Mouse (Mus musculus): ENCODE data around the gene Chrdl2.

DNA sequence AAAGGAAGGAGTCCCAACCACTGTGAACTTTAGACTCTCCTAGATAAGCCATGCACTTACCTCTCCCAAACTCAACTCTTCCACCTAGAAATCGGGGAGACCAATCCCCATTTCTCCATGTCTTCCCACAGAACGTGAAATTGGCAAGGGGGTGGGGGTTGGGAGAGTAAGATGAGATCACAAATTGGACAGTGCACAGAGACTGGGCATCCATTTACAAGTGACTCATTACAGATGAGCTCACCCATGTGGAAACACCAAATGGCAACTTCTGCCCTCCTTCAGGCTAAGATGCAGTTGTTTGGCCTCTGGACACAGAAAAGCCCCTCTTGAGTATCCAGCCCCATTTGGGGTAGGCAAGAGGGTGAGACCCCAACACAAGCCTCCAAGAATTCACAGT lies 40.5 kb downstream of the Chrdl2 start:
- TF ChIP-seq CTCF (IDR thresholded peaks at IDR 0.05): no peak
- TF ChIP-seq POLR2A (IDR thresholded peaks at IDR 0.05; ENCODE audit: insufficient read depth, low read depth, low read length): no peak

Data from heart, adult 2 months (tissue).